Mouse (Mus musculus) layer of hippocampus, adult 18-20 months (tissue): Measurements from ENCODE around the gene Rnf144a. TPM values are rescaled to one million over a fixed set of nuclear protein-coding genes. Genes with fewer than 3 reads are reported as not detected.
"Not testable (repeated sequence)": the region's sequence is repeated elsewhere in the genome, so short reads cannot be mapped to it uniquely, and the experiment has no call there.

Experiments used
- DNase-seq, 2 experiments: peaks; one replicate each; pipeline ENCODE4 v3.0.0; 2022; ENCODE audit warnings: low spot score in 2 of 2
- long read RNA-seq: library from polyadenylated mRNA; stranded (forward); transcript quantifications from one replicate; pipeline ENCODE4 v2.0.0, GENCODE M21; 2021
- total RNA-seq, 2 experiments: library from RNA; stranded (reverse); gene quantifications; 2 replicates each; pipeline ENCODE4 v1.2.3; 2021

The Rnf144a gene
- total RNA-seq = 10 to 100 TPM; 23.4 to 24.4 TPM
- long read RNA-seq, full-length matches to known transcripts = 9 of 19 reads
- long read RNA-seq, partial matches to known transcripts = 7 of 19 reads
- long read RNA-seq, other reads (novel, unspliced or antisense) = 3 of 19 reads

DNA sequence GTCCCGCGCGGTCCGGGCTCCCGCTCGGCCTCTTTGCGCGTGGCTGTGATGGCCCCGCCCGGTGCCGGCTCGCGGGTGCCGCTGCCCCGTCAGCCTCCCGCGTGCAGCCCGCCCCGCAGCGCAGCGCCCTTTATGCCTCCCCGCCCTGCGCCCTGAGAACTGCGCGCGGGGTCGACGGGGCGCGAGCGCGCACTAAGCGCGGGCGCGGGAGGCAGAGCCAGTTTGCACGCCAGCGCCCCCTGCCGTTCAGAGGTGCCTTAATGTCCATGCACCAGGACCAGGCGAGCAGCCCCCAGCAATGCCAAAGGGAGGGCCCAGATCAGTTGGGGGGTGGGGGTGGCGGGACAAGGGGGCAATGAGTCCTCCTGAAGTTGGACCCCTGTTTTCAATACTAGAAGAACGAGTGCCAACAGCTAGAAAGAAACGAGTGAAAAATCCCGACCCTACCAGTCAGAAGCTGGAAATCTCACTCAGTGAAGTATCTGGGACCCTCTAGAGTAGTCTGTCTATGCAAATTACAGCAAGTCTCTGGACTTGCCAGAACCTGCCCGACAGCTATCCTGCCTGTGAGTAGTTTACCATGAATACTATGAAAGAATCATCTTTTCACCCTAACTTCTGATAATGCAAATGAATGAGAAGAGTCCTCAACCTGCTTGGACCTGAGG, at the start of gene Rnf144a:
TSS of gene Rnf144a (minus strand) at position 151 of the 668 bp plus-strand sequence.
- DNase-seq = peak; percentile 82 to 94

DNA sequence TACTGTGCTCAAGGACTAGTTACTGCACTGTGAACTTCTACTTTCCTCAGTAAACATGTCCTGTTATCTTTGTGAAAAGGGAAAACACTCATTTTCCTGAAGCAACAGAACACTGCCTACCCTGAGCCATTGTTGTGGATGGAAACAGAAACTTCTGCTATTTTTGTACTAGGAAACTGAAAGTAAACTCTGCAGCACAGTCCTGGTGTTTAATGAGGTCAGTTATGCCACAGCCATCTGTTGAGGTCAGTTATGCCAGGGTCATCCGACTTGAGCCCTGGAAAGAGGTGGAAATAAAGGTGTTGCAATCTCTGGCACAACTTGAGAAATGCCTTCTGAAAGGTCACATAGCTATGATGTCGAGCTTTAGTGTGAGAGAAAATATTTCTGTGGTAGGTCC, 45.0 kb upstream of the Rnf144a start:
- DNase-seq = no peak

- peak in 1 of 2 experiments; percentile 5 for DNase-seq
Observed at GRCm38 (mm10) chr12:26456028-26456698, 41.1 kb upstream of the Rnf144a start, which contains the start of gene Rsad2. TSS of gene Rsad2 (minus strand) at chr12:26456452.

DNA sequence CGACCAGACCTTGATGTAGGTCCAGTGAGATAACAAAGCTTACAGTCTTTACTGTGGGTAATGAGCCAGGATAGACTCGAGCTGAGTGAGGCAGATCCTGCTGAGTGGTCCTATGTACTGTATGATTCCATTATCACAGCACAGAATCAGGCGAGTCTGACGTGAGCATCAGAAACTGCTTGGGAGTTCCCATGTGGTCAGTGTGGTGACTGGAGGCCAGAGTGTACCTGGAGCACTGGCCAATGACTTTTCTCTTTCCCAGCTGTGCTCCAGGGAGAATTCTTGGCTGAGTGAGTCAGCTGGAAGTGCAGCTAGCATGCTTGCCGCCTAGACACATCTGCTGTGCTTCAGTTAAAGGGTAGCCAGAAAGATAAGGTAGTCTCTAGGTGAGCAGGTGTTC, 39.6 kb upstream of the Rnf144a start:
- DNase-seq = no peak

DNA sequence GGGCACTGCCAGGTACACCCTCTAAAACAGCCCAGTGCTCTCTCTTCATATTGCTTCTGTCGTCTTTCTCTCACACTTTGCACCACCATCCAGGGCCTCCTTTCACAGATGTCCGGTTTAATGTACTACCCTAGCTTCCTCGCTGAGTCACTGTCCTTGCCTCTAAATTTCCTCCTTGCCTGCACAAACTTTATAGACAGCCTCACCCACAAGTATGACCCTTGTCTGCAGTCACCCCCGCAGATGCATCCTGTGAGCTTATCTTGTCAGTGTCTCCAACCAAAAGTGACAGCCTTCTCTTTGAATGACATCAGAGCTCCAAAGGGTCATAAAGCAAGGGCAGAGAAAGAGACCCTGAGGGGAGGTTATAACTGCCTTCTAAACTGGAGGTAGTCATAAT, 37.9 kb upstream of the Rnf144a start:
- DNase-seq = no peak

DNA sequence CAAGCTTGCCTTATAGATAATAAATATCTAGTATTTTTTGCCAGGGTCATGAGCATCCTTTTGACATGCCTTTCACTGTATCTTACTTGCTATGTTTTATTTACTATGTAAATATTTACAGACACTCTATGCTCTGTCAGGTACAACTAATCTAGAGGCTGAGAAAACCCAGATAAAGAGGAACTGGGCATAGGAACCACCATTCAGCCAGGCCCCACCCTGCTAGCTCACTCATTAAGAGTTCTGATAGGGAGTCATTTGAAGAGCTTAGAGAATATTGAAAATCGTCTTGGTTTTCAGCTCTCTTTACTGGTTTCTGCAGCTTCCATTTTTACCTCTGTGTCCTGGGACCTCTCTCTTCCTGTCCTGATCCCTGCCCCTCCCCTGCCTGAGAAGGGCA, 36.1 kb upstream of the Rnf144a start:
- no peak for DNase-seq

GRCm38 (mm10) chr12:26449483-26449882, 34.4 kb upstream of the Rnf144a start:
- DNase-seq = no peak

- no peak for DNase-seq
Observed at GRCm38 (mm10) chr12:26446377-26447045, 31.5 kb upstream of the Rnf144a start.

GRCm38 (mm10) chr12:26444511-26444910, 29.5 kb upstream of the Rnf144a start:
- DNase-seq = no peak

DNA sequence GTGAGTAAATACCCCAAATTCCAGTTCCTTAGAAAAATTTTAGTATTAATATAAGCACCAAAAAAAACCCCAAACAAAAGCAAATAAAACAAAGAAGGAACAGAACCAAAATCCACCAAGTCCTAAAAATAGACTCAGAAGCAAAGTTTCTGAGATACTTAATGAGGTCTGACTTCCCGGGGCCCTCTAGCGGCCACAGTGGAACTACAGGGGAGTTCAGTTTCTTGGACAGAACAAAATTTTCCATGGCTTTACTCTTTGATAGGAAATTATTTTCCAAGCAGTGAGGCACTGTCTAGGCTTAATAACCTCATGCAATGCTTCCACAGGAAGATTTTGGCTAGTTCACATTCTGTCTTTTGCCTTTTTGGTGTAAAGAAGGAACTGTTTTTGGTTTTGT, 29.0 kb upstream of the Rnf144a start:
- peak; percentile 25 to 82 for DNase-seq

DNA sequence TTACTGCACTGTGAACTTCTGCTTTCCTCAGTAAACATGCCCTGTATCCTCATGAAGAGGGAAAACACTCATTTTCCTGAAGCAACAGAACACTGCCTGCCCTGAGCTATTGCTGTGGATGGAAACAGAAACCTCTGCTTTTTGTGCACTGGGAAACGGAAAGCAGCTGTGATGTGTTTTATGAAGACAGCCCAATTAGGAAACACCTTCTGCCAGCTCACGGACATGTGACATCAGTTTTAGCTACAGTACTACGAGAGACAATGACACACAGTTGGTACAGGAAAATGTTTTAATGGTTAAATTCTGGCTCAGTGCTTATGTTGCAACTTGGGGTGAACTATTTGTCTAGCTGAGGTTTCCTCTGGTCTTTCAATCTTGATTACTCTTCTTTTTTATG, 24.3 kb upstream of the Rnf144a start:
- DNase-seq = no peak

GRCm38 (mm10) chr12:26437950-26438349, 22.9 kb upstream of the Rnf144a start:
- no peak for DNase-seq

DNA sequence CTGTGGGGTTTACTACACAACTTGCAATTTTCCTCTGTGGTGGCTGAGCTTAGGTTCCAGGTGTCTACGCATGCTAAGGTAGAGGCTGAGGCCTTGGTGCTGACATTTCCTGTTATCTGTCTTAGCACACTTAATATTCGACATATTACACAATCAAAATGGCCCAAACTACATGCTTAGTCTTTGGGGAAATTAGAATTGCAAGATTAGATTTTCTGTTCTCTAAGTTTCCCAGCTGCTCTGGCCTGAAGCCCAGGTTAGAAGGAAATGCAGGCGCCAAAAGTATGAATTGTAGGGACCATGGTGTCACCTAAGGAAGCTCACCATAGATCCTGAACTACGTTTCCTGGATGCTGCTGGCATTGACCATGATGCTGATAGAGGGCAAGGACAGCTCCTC, 21.3 kb upstream of the Rnf144a start:
- no peak for DNase-seq

- not testable (repeated sequence) for DNase-seq
Observed at GRCm38 (mm10) chr12:26428771-26429170, 13.7 kb upstream of the Rnf144a start.

- DNase-seq = peak in 1 of 2 experiments; percentile 72
Observed at GRCm38 (mm10) chr12:26424841-26425240, 9.8 kb upstream of the Rnf144a start.

DNA sequence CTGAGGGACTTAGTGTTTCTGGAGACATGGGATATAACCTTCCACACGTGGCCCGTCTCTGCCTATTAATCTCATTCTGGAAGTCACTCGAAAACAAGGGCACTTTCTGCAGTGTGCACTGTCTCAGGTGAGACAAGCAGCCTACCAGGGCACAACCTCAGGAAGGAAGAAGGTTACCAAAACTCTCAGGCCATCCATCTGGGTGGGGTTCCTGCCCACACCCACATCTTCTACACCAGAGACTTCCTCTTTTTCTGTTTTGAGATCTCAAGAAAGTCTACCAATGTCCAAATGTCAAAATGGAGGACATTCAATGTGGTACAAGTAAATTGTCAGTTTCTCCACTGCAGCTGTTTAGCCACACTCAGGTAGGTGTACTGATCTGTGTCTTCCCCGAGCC, 3.3 kb upstream of the Rnf144a start:
- DNase-seq = no peak

- DNase-seq = no peak
Observed at GRCm38 (mm10) chr12:26416636-26417295, 1.7 kb upstream of the Rnf144a start.

DNA sequence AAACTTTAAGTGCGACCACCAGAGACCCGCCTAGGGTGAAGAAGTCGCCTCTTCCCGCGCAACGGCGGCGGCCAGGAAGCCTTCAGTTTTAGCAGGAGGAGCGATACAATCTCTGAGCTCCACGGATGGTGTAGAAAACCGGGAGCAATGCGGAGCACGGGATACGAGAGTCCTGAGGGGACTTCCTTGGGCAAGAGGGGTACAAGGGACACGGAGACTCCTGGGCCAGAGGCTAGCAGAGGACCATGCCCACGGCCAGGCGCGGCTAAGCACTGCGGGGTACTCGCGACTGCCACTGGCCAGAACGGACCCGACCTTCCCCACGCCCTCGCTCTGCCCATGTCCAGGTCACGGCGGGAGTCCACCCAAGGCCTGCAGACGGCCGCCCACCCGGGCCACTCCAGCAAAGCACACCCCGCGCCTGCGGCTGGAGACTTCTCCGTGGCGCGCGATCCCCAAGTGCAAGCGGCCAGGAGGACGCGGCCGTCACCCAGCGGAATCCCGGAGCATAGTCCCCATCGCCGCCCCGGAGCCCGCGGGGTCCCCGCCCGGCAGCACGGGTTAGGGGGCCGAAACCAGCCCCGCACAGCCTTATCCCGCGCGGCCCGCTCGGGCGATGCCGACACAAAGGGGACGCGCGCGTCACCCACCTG, 477 bp downstream of the Rnf144a start:
- no peak for DNase-seq

DNA sequence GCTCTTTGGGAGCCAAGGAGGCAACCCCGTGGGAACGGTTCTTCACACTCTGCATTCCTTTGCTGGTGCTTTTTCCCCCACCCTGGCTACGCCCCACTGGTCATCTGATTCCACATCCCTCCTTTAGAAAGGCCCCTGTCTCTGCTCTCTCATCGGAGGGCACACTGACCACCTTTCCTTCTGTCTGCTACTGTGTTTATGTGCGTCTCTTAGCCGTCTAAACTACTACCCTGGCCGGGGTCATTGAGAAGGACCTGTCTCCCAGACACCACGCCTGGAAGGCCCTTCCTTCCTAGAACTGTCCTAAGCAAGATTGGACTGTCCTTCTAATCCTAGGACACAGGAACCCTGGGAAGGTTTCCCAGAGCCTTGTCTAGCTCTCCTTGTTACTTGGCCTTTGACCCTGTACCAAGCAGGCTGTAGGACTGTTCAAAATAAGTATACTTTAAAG, 1.1 kb downstream of the Rnf144a start:
- DNase-seq = no peak

DNA sequence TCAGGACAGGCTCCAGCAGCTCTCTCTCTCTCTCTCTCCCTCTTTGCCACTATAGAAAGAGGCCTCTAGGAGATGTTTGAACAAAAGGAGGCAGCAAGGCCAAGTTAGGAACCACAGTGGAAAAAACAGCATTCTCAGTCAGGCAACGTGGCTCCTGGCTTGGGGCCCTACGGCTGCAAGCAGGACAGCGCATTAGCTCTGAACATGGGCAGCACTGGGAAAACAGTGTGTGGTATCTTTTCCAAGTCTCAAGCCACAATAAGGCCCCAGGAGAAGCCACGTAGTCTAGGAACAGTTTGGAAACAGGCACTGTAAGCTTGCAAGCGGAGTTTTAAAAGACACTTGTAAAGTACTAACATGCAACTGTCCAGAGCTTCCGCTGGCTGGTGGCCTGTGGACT, 2.3 kb downstream of the Rnf144a start:
- no peak for DNase-seq
